Mouse (Mus musculus): ENCODE data around the gene Sco2. TPM values are rescaled to one million over a fixed set of nuclear protein-coding genes. Genes with fewer than 3 reads are reported as not detected.

The Sco2 gene
- 10 to 100 TPM; 25.2 to 28.2 TPM for total RNA-seq (2021)

DNA sequence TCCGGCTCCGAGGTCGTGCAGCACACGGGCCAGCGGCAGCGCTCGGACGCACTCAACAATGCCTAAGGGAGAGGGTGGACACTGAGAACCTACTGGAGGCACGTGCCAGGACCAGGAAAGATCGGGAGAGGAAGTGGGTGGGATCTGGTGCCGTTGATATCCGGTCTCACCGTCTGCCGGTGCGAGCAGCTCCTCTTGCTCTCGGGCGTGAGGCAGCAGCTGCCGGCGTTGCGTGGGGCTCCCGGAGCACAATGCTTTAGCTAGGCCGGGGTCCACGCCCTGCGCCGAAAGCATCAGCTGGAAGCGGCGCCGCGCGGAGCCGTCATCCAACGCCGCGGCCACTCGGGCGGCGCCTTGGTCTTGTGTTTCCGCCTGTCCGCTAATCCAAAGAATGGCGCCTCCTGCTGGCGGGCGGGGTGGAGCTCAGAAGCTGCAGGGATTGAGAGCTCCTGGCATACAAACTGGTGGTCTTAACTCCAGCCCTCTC lies at the start of gene Sco2:
Sco2 (minus strand) TSS at position 85 of the 487 bp plus-strand sequence.
- intact Hi-C loops (cut with DNase I): loop anchor here (1.0 to 2.0 kb wide), 2 partner anchors 19 to 55 kb away; partner anchors contain the start of genes C730034F03Rik, Chkb, Gm44502 and Lmf2
- peak; percentile 96 to 97 for DNase-seq

DNA sequence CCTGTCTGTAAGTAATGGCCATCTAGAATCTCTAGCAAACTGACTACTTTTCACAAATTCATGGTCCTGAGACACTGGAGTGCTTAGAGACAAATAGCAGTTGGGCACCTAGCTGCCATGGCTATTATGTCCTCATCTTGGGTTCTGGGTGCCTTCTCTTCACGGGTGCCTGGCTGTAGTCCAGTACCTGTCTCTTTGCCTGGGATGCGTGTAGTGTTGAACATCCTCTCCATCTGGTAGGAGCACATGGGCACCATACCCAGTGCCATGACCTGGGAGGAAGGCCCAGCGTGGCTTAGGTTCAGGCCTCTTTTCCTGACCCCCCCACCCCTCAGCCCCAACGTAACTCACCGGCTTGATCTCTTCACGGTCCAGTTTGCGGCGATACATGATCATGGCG lies 48.3 kb upstream of the Sco2 start:
- no peak for DNase-seq
- intact Hi-C loops (cut with DNase I): no loop called here

DNA sequence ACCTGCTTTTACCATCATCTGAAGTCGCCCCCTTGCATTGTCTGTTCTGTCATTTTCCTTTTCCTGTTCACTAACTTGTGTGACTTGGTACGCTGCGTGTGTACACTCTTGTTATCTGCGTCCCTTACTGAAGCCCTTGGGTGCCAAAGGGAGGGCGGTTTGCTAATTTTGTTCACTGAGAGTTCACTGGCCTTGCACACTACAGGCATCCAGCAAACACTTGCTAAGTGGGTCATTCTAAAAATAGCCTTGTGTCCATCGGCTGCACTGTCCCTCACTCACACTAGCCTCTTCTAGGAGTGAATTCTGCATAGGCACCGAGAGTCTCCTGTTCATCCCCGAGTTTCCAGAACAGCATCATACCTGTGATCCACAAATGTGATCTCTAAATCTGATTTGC lies 41.6 kb upstream of the Sco2 start:
- intact Hi-C loops (cut with DNase I): no loop called here
- DNase-seq: peak in 1 of 2 experiments; percentile 32

DNA sequence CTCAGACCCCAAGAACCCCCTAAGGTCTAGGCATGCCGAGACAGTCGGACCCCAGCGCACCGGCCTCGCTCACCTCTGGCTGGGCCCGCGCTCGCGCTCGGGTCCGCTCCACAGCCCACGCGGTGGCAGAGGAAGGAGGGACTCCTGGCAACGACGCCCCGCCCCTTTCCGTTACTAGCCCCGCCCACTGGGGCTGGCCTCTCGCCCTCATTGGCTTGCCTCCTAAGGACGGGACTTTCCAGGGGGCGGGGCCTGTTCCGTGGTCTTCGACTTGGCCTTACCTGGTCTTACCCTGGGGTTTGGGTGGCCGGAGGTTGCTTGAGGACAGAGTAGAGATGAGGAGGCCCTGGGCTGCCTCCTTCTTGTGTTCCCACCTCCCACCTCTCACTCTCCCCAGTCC lies 36.5 kb upstream of the Sco2 start, which contains the start of gene Syce3:
Syce3 (minus strand) TSS at position 386 of the 400 bp plus-strand sequence.
- intact Hi-C loops (cut with DNase I): no loop called here
- no peak for DNase-seq

DNA sequence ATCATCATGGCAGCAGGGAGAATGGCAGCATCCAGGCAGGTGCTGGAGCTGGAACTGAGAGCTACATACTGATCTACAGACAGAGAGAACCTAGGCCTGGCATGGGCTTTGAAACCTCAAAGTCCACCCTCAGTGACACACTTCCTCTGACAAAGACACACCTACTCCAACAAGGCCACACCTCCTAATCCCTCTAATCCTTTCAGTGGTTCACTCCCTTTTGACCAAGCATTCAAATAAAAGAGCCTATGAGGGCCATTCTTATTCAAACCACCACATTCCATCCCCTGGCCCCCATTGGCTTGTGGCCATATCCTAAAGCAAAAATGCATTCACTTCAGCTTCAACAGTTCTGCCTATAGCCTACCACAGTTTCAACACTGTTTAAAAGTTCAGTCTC lies 33.0 kb upstream of the Sco2 start:
- no peak for DNase-seq
- intact Hi-C loops (cut with DNase I): no loop called here

DNA sequence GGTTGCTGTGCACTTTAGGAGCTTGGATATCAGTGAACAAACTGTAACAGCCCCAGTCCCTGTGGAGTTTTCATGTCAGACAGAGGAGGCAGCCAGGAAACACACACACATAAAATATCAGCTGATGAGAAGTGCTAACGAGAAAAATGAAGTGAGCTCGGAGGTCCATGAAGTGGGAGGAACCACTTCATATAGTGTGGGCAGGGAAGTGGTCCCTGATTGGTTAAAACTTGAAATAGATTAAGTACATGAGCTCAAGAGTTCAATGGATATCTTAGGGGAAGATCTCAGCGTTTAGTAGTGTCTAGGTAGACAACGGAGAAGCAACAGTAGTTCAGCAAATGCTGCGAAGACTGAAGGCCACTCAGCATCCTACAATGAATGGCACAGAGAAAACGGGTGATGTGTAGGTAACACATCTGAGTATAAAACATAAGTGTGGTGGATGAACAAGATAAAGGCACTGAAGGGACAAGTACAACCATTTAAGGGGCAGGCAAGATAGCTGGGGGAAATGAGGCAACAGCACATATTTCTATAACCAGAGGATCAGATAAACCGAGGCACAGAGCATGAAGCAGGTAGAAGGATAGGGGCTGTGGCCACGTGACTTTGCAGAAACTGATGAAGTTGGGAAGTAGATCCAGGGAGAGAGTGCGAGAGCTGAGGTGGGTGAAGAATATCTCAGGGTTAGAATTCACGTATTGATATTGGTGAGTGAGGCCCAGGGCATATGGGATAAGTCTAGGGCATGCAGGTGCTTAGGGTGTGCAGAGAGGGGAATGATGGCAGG lies 31.4 kb upstream of the Sco2 start:
- no peak for DNase-seq
- intact Hi-C loops (cut with DNase I): no loop called here

DNA sequence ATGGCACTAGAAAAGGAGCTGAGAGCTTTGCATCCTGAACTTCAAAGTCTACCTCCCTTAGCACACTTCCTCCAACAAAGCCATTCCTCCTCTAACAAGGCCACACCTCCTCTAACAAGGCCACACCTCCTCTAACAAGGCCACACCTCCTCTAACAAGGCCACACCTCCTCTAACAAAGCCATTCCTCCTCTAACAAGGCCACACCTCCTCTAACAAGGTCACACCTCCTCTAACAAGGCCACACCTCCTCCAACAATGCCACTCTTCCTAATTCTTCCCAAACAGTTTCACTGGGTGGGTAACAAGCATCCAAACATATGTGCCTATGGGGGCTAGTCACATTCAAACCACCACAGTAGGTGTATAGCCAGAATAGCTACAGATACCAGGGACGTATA lies 28.8 kb upstream of the Sco2 start:
- no peak for DNase-seq

DNA sequence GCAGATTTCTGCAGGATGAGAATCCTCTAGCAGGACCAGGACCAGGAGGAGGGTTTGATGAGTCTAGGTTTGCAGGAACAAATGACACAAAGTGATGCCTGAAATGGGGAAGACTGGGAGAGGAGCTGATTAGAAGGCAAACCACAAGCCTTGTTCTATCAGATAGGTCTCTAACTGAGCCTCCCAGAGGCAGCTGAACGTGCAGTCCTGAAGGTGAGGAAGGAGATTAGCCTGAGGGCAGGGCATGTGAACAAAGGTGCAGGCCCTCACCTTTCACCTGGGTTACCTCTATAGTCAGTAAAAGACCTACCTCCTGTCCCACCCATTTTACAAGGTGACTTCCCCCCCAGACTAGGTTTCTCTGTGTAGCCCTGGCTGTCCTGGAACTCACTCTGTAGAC lies 26.1 kb upstream of the Sco2 start:
- DNase-seq: no peak
- intact Hi-C loops (cut with DNase I): no loop called here

More for the DNA sequence above, 28.8 kb upstream of the Sco2 start:
- intact Hi-C loops (cut with DNase I): no loop called here

DNA sequence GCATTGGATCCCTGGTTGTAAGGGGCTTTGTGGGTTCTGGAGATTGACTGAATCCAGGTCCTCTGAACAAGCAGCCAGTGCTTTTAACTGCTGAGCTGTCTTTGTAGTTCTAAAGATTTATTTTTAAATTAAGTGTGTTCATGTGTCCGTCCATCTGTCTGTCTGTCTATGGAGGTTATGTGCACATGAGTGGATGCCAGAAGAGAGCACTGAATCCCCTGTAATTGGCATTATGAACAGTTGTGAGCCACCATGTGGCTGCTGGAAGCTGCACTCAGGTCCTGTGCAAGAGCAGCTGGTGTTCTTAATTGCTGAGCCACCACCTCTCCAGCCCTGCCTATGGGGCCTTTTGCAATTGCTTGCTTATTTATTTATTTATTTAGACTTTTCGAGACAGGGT lies 24.5 kb upstream of the Sco2 start:
- no peak for DNase-seq
- intact Hi-C loops (cut with DNase I): no loop called here

DNA sequence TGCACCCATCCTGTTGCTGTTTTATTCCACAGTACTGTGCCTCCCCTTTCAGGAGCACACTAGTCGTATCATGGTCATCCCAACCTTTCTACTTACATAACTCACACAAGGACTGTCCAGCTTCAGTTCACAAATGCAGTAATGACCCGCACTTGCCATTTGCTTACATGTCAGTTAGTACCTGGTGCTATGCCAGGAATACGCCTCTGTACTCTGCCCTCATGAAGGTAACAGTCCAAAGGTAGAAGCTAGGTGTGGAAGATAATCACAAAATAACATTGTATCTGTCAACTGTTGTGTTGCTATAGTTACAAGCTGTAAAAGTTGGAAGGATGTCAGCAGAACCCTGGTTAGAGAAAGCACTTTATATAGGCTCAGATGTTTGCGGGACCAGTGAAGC lies 23.2 kb upstream of the Sco2 start:
- no peak for DNase-seq
- intact Hi-C loops (cut with DNase I): no loop called here

DNA sequence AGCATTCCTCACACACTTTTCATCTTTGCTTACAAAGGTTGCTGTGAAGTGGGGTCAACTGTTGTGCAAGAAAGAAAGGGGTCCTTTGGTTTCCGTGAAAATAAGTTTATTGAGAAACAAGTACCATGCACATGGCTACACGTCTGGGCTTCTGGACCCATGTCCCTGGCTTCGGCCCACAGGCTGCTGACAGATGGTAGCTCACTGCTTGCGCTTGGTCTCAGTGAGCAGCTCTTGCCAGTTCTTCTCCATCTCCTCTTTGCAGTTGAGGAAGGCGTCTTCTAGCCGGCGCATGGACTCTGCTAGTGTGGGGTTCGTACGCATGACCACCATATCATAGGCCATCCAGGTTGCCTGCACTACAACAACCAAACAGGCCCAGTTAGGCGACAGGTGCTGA lies 16.4 kb upstream of the Sco2 start:
- no peak for DNase-seq
- intact Hi-C loops (cut with DNase I): no loop called here

DNA sequence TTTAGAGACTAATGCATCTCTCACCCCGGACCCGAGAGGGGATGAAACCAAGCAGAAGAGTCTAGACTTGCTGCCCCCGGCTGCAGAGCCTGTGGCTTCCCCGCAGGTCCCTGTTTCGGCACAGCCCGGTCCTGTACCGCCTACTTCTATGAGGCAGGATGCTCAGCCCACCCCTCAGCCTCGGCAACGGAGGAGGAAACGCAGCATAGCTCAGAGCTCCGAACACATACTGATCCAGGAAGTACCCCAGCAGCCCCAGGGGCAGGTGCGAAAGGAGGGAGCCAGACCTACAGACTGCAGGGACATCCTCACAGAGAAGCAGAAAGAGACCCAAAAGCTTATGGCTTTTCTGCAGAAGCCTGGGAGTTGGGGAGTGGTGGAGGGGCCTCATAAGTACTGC lies 13.5 kb upstream of the Sco2 start:
- intact Hi-C loops (cut with DNase I): no loop called here
- no peak for DNase-seq

DNA sequence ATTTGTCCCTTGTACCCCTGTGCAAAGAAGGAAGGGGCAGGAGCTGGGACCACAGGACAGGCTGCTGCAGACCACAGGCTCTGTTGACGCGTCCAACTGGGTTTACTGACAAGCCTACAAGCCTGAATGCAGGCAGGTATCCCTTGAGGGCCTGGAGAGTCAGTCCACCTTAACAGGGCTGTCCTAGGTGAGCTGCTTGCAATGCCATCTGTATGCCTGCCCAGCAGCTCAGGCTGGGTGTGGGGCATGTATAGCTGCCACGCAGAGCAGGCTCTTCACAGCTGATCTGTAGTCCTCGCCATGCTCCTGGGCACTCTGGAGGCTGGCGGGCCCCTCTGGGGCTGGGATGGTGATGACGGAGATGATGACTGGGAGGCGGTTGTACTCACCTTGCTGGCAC lies 11.0 kb upstream of the Sco2 start, which contains the start of gene Klhdc7b:
Klhdc7b (plus strand) TSS at position 301 of the 400 bp plus-strand sequence.
- intact Hi-C loops (cut with DNase I): no loop called here
- DNase-seq: no peak

DNA sequence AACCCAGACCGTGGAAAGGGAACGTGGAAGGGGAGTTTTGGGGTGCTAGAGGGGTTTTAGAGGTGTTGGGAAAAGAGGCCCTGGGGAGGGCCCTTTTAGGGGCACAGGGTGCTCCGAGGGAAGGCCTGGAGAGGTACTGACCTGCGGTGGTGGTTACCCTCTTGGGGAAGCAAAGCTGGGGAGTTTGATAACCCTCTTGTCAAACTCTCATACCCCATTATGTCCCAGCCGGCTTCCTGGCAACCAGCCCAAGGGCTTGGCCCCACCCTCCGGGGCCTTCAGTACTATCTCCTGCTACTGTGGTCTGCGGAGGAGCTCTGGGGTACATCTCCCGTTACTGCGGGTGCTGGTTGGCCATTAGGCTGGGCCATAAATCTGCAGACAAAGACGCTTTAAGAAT lies 5.8 kb upstream of the Sco2 start:
- DNase-seq: peak; percentile 31 to 32
- intact Hi-C loops (cut with DNase I): loop anchor here (5.0 kb wide), 1 partner anchor 88 kb away; no protein-coding TSS in a partner anchor

DNA sequence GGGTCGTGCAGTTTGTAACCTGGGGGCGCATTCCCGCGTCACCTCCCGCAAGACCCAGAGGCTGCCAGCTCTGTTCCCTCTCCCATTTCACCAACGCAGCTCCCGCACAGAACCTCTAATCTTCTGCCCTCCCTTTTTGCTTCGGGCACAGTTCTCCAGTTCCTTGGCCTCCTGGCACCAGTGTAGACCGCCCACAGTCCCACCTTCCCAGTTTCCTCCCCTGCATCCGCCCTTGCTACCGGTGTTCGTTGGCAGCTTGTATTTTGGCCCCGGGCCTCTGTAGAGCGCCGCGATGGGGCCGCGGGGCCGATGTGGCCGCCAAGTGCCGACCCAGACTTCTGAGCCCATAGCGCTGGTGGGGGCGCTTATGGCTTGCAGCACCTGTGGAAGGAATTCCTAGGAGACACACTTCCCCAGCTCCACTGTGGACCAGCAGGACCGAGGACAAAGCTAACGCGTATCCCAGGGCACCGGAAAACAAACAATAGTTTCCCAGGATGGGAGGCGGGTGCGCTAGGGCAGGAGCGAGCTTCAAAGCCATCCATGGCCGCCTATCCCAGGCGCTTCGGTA lies 5.3 kb upstream of the Sco2 start, which contains the start of gene Odf3b:
Odf3b (minus strand) TSS at position 452 of the 571 bp plus-strand sequence.
- peak; percentile 57 to 63 for DNase-seq
- intact Hi-C loops (cut with DNase I): loop anchor here (5.0 kb wide), 1 partner anchor 88 kb away; no protein-coding TSS in a partner anchor

DNA sequence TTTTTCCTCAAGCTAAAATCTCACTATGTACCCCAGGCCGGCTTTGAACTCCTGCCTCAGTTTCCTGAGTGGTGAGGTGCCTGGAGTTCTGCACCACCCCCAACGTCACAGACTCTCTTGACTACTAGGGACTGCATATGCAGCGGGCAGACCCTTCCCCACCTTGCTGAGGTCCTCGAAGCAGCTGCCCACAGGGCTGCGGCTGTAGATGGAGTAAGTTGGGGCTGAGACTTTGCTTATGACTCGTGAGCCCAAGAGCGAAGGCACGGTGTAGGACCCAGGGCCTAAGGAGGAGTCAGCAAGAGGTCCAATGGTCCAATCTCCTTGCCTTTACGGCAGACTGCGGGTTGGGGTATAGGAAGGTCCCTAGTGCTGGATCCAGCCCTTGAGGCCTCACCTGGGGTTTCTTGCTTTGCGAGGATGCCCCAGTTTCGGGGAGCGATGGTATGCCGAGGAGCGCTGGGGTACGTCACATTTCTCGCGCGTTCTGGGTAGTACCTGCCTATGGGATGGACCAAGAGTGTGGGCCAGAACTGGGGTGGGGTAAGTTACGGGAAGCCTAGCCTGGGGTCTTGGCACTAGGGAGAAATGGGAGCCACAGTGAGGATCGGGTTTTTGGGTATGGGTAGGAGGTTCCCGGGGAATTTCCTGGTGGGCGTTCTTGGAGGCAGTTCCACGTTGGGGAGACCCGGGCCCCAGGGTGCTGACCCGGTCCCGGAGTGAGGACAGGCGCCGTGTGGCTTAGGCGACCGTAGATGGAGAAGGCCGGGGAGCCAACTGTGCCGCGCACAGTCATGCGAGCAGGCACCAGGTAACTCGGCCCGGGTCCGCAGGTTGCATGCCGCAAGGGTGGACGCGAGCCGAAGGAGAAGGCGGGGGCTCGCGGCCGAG lies 4.5 kb upstream of the Sco2 start:
- DNase-seq: no peak
- intact Hi-C loops (cut with DNase I): loop anchor here (5.0 kb wide), 1 partner anchor 89 kb away; no protein-coding TSS in a partner anchor

DNA sequence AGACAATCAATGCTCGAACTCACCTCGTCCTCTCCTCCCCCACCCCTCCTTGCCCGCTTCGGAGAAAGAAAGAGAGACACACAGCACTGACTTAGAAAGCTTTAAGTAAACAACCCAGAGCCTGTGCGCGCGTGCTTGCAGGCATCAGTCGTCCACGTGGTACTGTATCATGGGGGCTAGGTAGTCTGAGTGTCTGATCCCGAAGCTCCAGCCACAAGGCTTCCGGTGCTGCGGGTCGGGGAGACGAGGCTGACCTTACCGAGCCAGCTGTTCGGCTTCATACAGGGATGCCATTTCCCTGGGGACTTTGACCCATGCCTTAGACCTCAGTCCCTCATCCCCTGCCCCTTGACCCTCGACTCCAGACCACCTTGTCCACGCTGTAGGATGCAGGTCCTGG lies 3.7 kb upstream of the Sco2 start:
- no peak for DNase-seq
- intact Hi-C loops (cut with DNase I): loop anchor here (5.0 kb wide), 1 partner anchor 90 kb away; no protein-coding TSS in a partner anchor

DNA sequence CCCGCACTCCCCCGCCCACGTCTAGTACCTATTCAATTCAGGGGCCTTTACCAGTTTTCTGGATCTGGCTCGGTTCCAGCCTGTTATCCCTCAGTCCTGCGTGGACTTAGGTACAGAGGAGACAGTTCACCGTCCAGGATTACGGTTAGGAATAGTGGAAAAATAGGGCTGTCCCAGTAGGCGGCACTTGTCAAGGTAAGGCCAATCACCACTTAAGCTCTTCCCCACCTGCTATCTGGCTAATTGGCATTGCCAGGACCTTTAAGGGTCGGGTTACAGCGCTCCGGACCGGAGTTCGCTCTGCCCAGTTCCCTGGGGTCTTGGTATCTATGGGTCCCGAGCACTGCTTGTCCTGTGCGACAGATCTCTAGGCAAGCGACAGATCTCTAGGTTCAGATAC lies 3.3 kb upstream of the Sco2 start, which contains the start of gene Tymp:
Tymp (minus strand) TSS at position 83 of the 400 bp plus-strand sequence.
- DNase-seq: no peak
- intact Hi-C loops (cut with DNase I): loop anchor here (5.0 kb wide), 1 partner anchor 90 kb away; no protein-coding TSS in a partner anchor

DNA sequence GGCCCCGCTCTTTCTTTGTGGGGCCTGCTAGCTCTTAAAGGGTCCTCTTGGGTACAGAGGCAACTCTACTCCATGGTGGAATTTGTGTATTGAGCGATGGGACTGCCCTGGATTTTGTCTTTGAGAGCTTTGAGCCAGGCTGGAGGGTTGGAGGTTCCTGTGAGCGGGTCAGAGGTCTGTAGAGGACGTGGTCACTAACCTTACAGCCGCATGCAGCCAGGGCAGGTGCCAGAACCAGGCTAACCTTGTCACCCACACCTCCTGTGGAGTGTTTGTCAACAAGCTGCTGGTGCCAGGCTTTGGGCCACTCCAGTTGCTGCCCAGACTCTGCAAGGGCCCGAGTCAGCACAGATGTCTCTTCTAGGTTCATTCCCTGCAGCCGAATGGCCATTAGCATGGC lies 2.4 kb upstream of the Sco2 start:
- no peak for DNase-seq
- intact Hi-C loops (cut with DNase I): loop anchor here (5.0 kb wide), 1 partner anchor 91 kb away; no protein-coding TSS in a partner anchor
